Mouse (Mus musculus) CH12.LX (cell line): ENCODE measurements around the gene Ctnnbip1. TPM values are rescaled to one million over a fixed set of nuclear protein-coding genes. Genes with fewer than 3 reads are reported as not detected.
"Not testable (repeated sequence)": the region's sequence is repeated elsewhere in the genome, so short reads cannot be mapped to it uniquely, and the experiment has no call there.

Experiments used
- DNase-seq: peaks from one replicate; pipeline ENCODE4 v3.0.0-alpha.2; 2013; ENCODE audit errors: extremely low read depth
- H3K27ac ChIP-seq: 2 replicates; pipeline ENCODE4 v1.5.1; 2012; ENCODE audit warnings: low read depth, mild to moderate bottlenecking, control low read depth, moderate library complexity; ENCODE audit not compliant: insufficient read depth
- H3K27me3 ChIP-seq: replicated peaks from 2 replicates; pipeline ENCODE3; 2012; ENCODE audit warnings: inconsistent platforms
- H3K36me3 ChIP-seq, 2 experiments: replicated peaks in 1 of 2; 2 replicates each; pipeline versions ENCODE3 to v1.6.1; 2012; ENCODE audit warnings: inconsistent platforms in 1 of 2, low read length in 1 of 2, mild to moderate bottlenecking in 1 of 2, mixed read lengths in 1 of 2, moderate library complexity in 1 of 2; ENCODE audit not compliant: control insufficient read depth in 1 of 2, insufficient read depth in 1 of 2
- H3K4me1 ChIP-seq, 2 experiments: 2 replicates each; pipeline ENCODE4 v1.6.1; 2012; ENCODE audit warnings: inconsistent platforms in 1 of 2, moderate library complexity in 1 of 2; ENCODE audit not compliant: insufficient read depth in 2 of 2, control insufficient read depth in 1 of 2
- H3K4me2 ChIP-seq: 2 replicates; pipeline ENCODE4 v1.6.1; 2012; ENCODE audit warnings: low read depth, mild to moderate bottlenecking, control low read depth; ENCODE audit not compliant: poor library complexity, insufficient read depth, severe bottlenecking
- H3K4me3 ChIP-seq, 3 experiments: fragments of 150-350 bp in 1 of 3; sonication (generic) in 1 of 3; replicated peaks in 1 of 3; 2 replicates each; pipeline versions ENCODE3 to v1.5.1; 2011 to 2012; ENCODE audit warnings: low read depth in 2 of 3, low read length in 2 of 3, mild to moderate bottlenecking in 2 of 3, moderate library complexity in 2 of 3, control low read depth in 1 of 3, improper control_type of control experiment in 1 of 3, inconsistent platforms in 1 of 3, mixed read lengths in 1 of 3; ENCODE audit not compliant: poor library complexity in 1 of 3
- H3K79me2 ChIP-seq: replicated peaks from 2 replicates; pipeline ENCODE4 v1.6.1; 2012; ENCODE audit warnings: mild to moderate bottlenecking, moderate library complexity; ENCODE audit not compliant: control insufficient read depth, poor library complexity, insufficient read depth, severe bottlenecking; ENCODE audit errors: extremely low read depth
- H3K9ac ChIP-seq: 2 replicates; pipeline ENCODE4 v1.6.1; 2012; ENCODE audit warnings: low read depth, mild to moderate bottlenecking, control low read depth, moderate library complexity; ENCODE audit not compliant: insufficient read depth
- H3K9me3 ChIP-seq: replicated peaks from 2 replicates; pipeline ENCODE3; 2012; ENCODE audit warnings: low read length, inconsistent platforms, mixed read lengths
- BHLHE40 ChIP-seq: IDR thresholded peaks from 2 replicates; pipeline ENCODE4 v1.6.1; 2011; ENCODE audit warnings: mild to moderate bottlenecking, low read depth, low read length, improper control_type of control experiment
- CHD2 ChIP-seq: IDR thresholded peaks from 2 replicates; pipeline ENCODE4 v1.6.1; 2011; ENCODE audit warnings: low read length, improper control_type of control experiment
- CTCF ChIP-seq, 2 experiments: IDR thresholded peaks in 1 of 2; conservative IDR thresholded peaks in 1 of 2; 2 replicates each; pipeline ENCODE4 v1.5.1; 2011 to 2012; ENCODE audit warnings: low read depth in 2 of 2, low read length in 2 of 2, improper control_type of control experiment in 1 of 2, inconsistent platforms in 1 of 2, mild to moderate bottlenecking in 1 of 2, moderate library complexity in 1 of 2
- GABPA ChIP-seq: IDR thresholded peaks from 2 replicates; pipeline ENCODE4 v1.6.1; 2012; ENCODE audit warnings: low read depth, low read length, improper control_type of control experiment, inconsistent platforms; ENCODE audit not compliant: insufficient replicate concordance
- IRF4 ChIP-seq: IDR thresholded peaks from 2 replicates; pipeline ENCODE4 v1.6.1; 2014; ENCODE audit warnings: low read depth, mild to moderate bottlenecking, inconsistent platforms, low read length, improper control_type of control experiment
- JUN ChIP-seq: IDR thresholded peaks from 2 replicates; pipeline ENCODE4 v1.6.1; 2011; ENCODE audit warnings: low read depth, mild to moderate bottlenecking, low read length, improper control_type of control experiment, moderate library complexity; ENCODE audit not compliant: insufficient read depth
- JUND ChIP-seq: conservative IDR thresholded peaks from 2 replicates; pipeline ENCODE4 v1.6.1; 2011; ENCODE audit warnings: low read depth, low read length, improper control_type of control experiment
- MAX ChIP-seq: IDR thresholded peaks from 2 replicates; pipeline ENCODE4 v1.6.1; 2011; ENCODE audit warnings: low read length, improper control_type of control experiment
- NELFE ChIP-seq: IDR thresholded peaks from 2 replicates; pipeline ENCODE4 v1.6.1; 2011; ENCODE audit warnings: low read depth, low read length, improper control_type of control experiment
- PAX5 ChIP-seq: IDR thresholded peaks from 2 replicates; pipeline ENCODE4 v1.6.1; 2012; ENCODE audit warnings: low read length, inconsistent platforms, mixed read lengths
- RAD21 ChIP-seq: IDR thresholded peaks from 2 replicates; pipeline ENCODE4 v1.6.1; 2011; ENCODE audit warnings: low read depth, mild to moderate bottlenecking, low read length, improper control_type of control experiment, moderate library complexity
- RCOR1 ChIP-seq: conservative IDR thresholded peaks from 2 replicates; pipeline ENCODE4 v1.6.1; 2012; ENCODE audit warnings: low read depth, mild to moderate bottlenecking, inconsistent platforms, low read length, improper control_type of control experiment
- SIN3A ChIP-seq: IDR thresholded peaks from 2 replicates; pipeline ENCODE4 v1.6.1; 2012; ENCODE audit warnings: low read length, improper control_type of control experiment, inconsistent platforms
- SMC3 ChIP-seq: IDR thresholded peaks from 2 replicates; pipeline ENCODE4 v1.6.1; 2011; ENCODE audit warnings: low read depth, low read length, improper control_type of control experiment
- TCF12 ChIP-seq: IDR thresholded peaks from 2 replicates; pipeline ENCODE4 v1.6.1; 2014; ENCODE audit warnings: low read depth, mild to moderate bottlenecking, inconsistent platforms, low read length, improper control_type of control experiment
- ZC3H11A ChIP-seq: IDR thresholded peaks from 2 replicates; pipeline ENCODE4 v1.6.1; 2012; ENCODE audit warnings: low read depth, mild to moderate bottlenecking, inconsistent platforms, low read length, improper control_type of control experiment
- ZKSCAN1 ChIP-seq: IDR thresholded peaks from 2 replicates; pipeline ENCODE4 v1.6.1; 2012; ENCODE audit warnings: low read depth, inconsistent platforms, low read length, improper control_type of control experiment, borderline replicate concordance
- dilution Hi-C: fragments of 300-500 bp; cut with MboI; formaldehyde crosslinking; loops from 2 replicates; pipeline ENCODE4 v1.14.3; 2020; ENCODE audit warnings: low sequenced_read_pairs; ENCODE audit not compliant: extremely low pct_unique_long_range_greater_than_20kb, extremely low pct_ligation_motif_present
- in situ Hi-C: fragments of 300-500 bp; cut with MboI; formaldehyde crosslinking; loops from 3 replicates; pipeline ENCODE4 v1.14.3; 2019; ENCODE audit warnings: low sequenced_read_pairs, low pct_ligation_motif_present, low pct_unique_long_range_greater_than_20kb, mixed read lengths
- polyA plus RNA-seq: library from polyadenylated mRNA; unstranded; fragments of >175 nt; gene quantifications from 2 replicates; pipeline ENCODE4 v1.2.1, GENCODE M21; 2012; ENCODE audit warnings: low read depth; ENCODE audit not compliant: insufficient read length
- total RNA-seq, 2 experiments: library from RNA; depleted of rRNA; stranded (reverse); fragments of 300-350 nt in 1 of 2; fragments of >200 nt in 1 of 2; gene quantifications; 2 replicates each; pipeline ENCODE4 v1.2.3; 2012 to 2014

Ctnnbip1 gene
- total and polyA plus RNA-seq, 3 experiments: 4.5 to 5.9 (median 5.7) TPM

- no peak for DNase-seq
- H3K4me3 ChIP-seq: no peak overlapping the region
- peaks cover 3 to 24% of the 10 kb centered on the region in 2 experiments for H3K36me3 ChIP-seq
- in situ Hi-C loops (loop anchor here (5.0 kb wide), 1 partner anchor 62 kb away; no protein-coding TSS in a partner anchor), dilution Hi-C loops (no loop called here)
- H3K9me3 ChIP-seq: no peaks in the 10 kb centered on the region
- H3K4me1 ChIP-seq: no peaks in the 10 kb centered on the region
- TF ChIP-seq NELFE (no peak), JUND (no peak), GABPA (no peak), BHLHE40 (no peak), CHD2 (no peak), ZC3H11A (no peak), ZKSCAN1 (no peak), JUN (no peak), TCF12 (no peak), RCOR1 (no peak), MAX (no peak), PAX5 (no peak)
- no peaks in the 10 kb centered on the region for H3K27me3 ChIP-seq
- H3K27ac ChIP-seq: no peak overlapping the region
- 0 out of 2 replicates have a peak, but pooled peaks cover 1% of the 10 kb centered on the region for H3K79me2 ChIP-seq
- no peak overlapping the region for H3K9ac ChIP-seq
- no peak overlapping the region for H3K4me2 ChIP-seq
These were observed 91.4 kb downstream of the Ctnnbip1 start for GRCm38 (mm10) chr4:149609256-149610025.

DNA sequence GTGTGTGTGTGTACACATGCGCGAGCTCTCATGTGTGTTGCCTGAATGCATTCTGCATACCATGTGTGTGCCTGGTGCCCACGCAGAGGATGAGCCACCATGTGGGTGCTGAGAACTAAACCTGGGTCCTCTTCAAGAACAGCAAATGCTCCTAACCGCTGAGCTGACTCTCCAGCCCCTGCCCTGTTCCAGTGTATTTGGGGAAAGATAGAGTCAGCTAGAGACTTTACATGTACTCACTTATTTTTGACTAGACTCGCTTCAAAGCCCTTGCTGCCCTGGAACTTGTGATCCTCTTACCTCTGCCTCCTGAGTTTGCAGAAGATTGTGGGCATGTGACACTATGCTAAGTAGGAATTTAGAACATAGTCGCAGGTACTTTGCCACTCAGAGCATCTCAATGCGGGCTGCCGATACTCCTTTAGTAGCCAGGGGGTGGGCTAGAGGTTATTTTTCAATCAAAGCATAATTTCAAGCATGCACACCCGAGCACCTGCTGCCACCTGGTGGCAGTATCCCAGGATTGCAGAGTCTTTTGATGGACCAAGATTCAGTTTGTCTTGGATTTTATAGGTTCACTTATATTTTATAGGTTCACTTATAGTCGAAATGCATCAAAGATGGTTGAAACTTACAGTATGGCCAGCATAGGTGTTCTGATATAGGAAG lies 93.5 kb downstream of the Ctnnbip1 start:
- no peak overlapping the region for H3K9ac ChIP-seq
- in situ Hi-C loops (no loop called here), dilution Hi-C loops (no loop called here)
- TF ChIP-seq BHLHE40 (no peak), SMC3 (peak; percentile 89), IRF4 (no peak), SIN3A (no peak), RAD21 (peak; percentile 79), CTCF (conservative IDR thresholded peaks at IDR 0.05 in 1 of 2, IDR thresholded peaks at IDR 0.05 in 1 of 2; ENCODE audit: low read depth in 2 of 2, low read length in 2 of 2) (peak; percentile 42 to 88; a peak in 3 of 4 replicates)
- peak; percentile 48 for DNase-seq
- no peaks in the 10 kb centered on the region for H3K4me1 ChIP-seq
- H3K36me3 ChIP-seq: peaks cover 6 to 25% of the 10 kb centered on the region in 2 experiments
- H3K27me3 ChIP-seq: no peaks in the 10 kb centered on the region
- no peaks in the 10 kb centered on the region for H3K79me2 ChIP-seq
- H3K27ac ChIP-seq: no peak overlapping the region
- no peaks in the 10 kb centered on the region for H3K9me3 ChIP-seq
- H3K4me3 ChIP-seq: no peak overlapping the region
- H3K4me2 ChIP-seq: no peak overlapping the region

DNA sequence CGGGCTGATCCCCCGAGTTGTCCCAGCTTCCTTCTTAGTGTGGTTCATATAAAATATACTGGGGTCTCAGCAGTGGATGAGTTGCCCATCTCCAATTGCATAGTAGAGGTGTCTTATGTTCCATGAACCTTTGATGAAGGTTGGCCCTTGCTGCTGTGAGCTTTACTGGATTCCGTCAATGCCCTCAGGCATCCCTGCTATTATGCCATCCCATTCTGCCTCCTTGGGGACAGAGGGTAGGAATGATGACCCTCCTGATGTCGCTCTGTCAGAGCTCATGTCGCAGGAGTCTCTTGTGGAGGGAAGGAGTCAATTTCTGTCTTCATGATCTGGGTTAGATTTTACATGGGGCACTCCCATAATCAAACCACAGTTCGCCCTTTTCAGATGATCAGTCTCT lies 95.5 kb downstream of the Ctnnbip1 start:
- H3K36me3 ChIP-seq: peaks cover 6 to 16% of the 10 kb centered on the region in 2 experiments
- H3K79me2 ChIP-seq, H3K4me1 ChIP-seq, H3K4me2 ChIP-seq, H3K27me3 ChIP-seq, H3K4me3 ChIP-seq, dilution Hi-C loops, H3K27ac ChIP-seq, DNase-seq, in situ Hi-C loops, H3K9me3 ChIP-seq, H3K9ac ChIP-seq: not testable (repeated sequence)
